Mouse (Mus musculus) yolk sac, embryonic 10.5 days (tissue): ENCODE results near the gene Card11.

Source experiments
- DNase-seq: peaks from one replicate; pipeline ENCODE4 v3.0.0-alpha.2; 2017; ENCODE audit warnings: low spot score

Card11 gene

GRCm38 (mm10) chr5:141000349-141000748 is at the start of gene Card11:
Gene Card11 (minus strand): TSS chr5:141000582.
- DNase-seq: no peak

- DNase-seq: no peak
Observed at GRCm38 (mm10) chr5:141047651-141048218, 47.4 kb upstream of the Card11 start.

- DNase-seq: no peak
Observed at GRCm38 (mm10) chr5:141044976-141045375, 44.6 kb upstream of the Card11 start.

- DNase-seq: no peak
Observed at GRCm38 (mm10) chr5:141043654-141044447, 43.5 kb upstream of the Card11 start.

GRCm38 (mm10) chr5:141042406-141042805 is 42.0 kb upstream of the Card11 start:
- DNase-seq: no peak

- DNase-seq: no peak
Observed at GRCm38 (mm10) chr5:141040846-141041245, 40.5 kb upstream of the Card11 start.

- no peak for DNase-seq
Observed at GRCm38 (mm10) chr5:141038342-141038741, 38.0 kb upstream of the Card11 start.

GRCm38 (mm10) chr5:141035346-141035745 is 35.0 kb upstream of the Card11 start:
- no peak for DNase-seq

GRCm38 (mm10) chr5:141034301-141034700 is 33.9 kb upstream of the Card11 start:
- no peak for DNase-seq

GRCm38 (mm10) chr5:141033001-141033400 is 32.6 kb upstream of the Card11 start:
- no peak for DNase-seq

- no peak for DNase-seq
Observed at GRCm38 (mm10) chr5:141029364-141029763, 29.0 kb upstream of the Card11 start.

GRCm38 (mm10) chr5:141025635-141026034 is 25.3 kb upstream of the Card11 start:
- DNase-seq: no peak

GRCm38 (mm10) chr5:141024435-141024834 is 24.1 kb upstream of the Card11 start:
- no peak for DNase-seq

GRCm38 (mm10) chr5:141017927-141018700 is 17.7 kb upstream of the Card11 start:
- DNase-seq: no peak

GRCm38 (mm10) chr5:141016082-141016481 is 15.7 kb upstream of the Card11 start:
- no peak for DNase-seq

GRCm38 (mm10) chr5:141014216-141014615 is 13.8 kb upstream of the Card11 start:
- no peak for DNase-seq

GRCm38 (mm10) chr5:141013465-141013864 is 13.1 kb upstream of the Card11 start:
- DNase-seq: no peak

- DNase-seq: no peak
Observed at GRCm38 (mm10) chr5:141005491-141005890, 5.1 kb upstream of the Card11 start.

GRCm38 (mm10) chr5:141004078-141004763 is 3.8 kb upstream of the Card11 start:
- no peak for DNase-seq

- DNase-seq: no peak
Observed at GRCm38 (mm10) chr5:140999178-140999672, 1.2 kb downstream of the Card11 start.

GRCm38 (mm10) chr5:140997767-140998166 is 2.6 kb downstream of the Card11 start:
- DNase-seq: no peak
